Mouse (Mus musculus) limb, embryonic 14.5 days (tissue): ENCODE data around the gene Racgap1. TPM values are rescaled to one million over a fixed set of nuclear protein-coding genes. Genes with fewer than 3 reads are reported as not detected.
A peak's percentile ranks its signal among the peaks of the same experiment; 100 is the strongest.

Source experiments
- ATAC-seq: fragments of 200-750 bp; cut with Nextera tagmentation; 2 replicates; pipeline ENCODE4 v1.8.0; 2017; ENCODE audit warnings: low read depth, moderate number of reproducible peaks, moderate TSS enrichment; ENCODE audit not compliant: low FRiP score
- DNase-seq: peaks from one replicate; pipeline ENCODE4 v3.0.0-alpha.2; 2015; ENCODE audit warnings: low spot score
- H3K27ac ChIP-seq: fragments of 300-500 bp; sonication (generic); replicated peaks from 2 replicates; pipeline ENCODE4 v1.5.1; 2014; ENCODE audit warnings: low read depth, mild to moderate bottlenecking, low read length, moderate library complexity, mixed read lengths
- H3K27me3 ChIP-seq: fragments of 300-500 bp; sonication (generic); 2 replicates; pipeline ENCODE4 v1.6.1; 2014; ENCODE audit warnings: low read length, mixed read lengths; ENCODE audit not compliant: control insufficient read depth, insufficient read depth
- H3K36me3 ChIP-seq: fragments of 300-500 bp; sonication (generic); 2 replicates; pipeline ENCODE4 v1.6.1; 2014; ENCODE audit warnings: mild to moderate bottlenecking, low read length, moderate library complexity, mixed read lengths; ENCODE audit not compliant: control insufficient read depth, insufficient read depth
- H3K4me1 ChIP-seq: fragments of 300-500 bp; sonication (generic); 2 replicates; pipeline ENCODE4 v1.6.1; 2014; ENCODE audit warnings: antibody characterized with exemption, low read length, mixed read lengths; ENCODE audit not compliant: control insufficient read depth, insufficient read depth
- H3K4me2 ChIP-seq: fragments of 300-500 bp; sonication (generic); replicated peaks from 2 replicates; pipeline ENCODE4 v1.6.1; 2014; ENCODE audit warnings: low read depth, mild to moderate bottlenecking, low read length, moderate library complexity; ENCODE audit not compliant: severe bottlenecking
- H3K4me3 ChIP-seq: fragments of 300-500 bp; sonication (generic); replicated peaks from 2 replicates; pipeline ENCODE4 v1.5.1; 2014; ENCODE audit warnings: low read length
- H3K9ac ChIP-seq: fragments of 300-500 bp; sonication (generic); 2 replicates; pipeline ENCODE4 v1.6.1; 2014; ENCODE audit warnings: mild to moderate bottlenecking, low read depth, low read length, moderate library complexity; ENCODE audit not compliant: severe bottlenecking
- H3K9me3 ChIP-seq: fragments of 300-500 bp; sonication (generic); 2 replicates; pipeline ENCODE4 v1.6.1; 2016; ENCODE audit warnings: low read length; ENCODE audit not compliant: control insufficient read depth
- POLR2A ChIP-seq: fragments of 200-500 bp; IDR thresholded peaks from 2 replicates; pipeline ENCODE4 v1.8.0; 2012; ENCODE audit warnings: inconsistent platforms, mild to moderate bottlenecking, moderate library complexity, borderline replicate concordance; ENCODE audit not compliant: insufficient read depth, insufficient read length; ENCODE audit errors: extremely low read depth
- WGBS: fragments of 180-500 bp; shearing (Covaris S2); extraction: QIAGEN DNeasy Blood & Tissue Kit; methylation state at CpG from one replicate; pipeline ENCODE4 v1.1.7; 2014; 5-methylcytosine and 5-hydroxymethylcytosine counted together
- polyA plus RNA-seq, 2 experiments: library from polyadenylated mRNA; depleted of rRNA in 1 of 2; stranded (reverse) in 1 of 2; unstranded in 1 of 2; fragments of >200 nt; fragmentation: Nextera tagmentation in 1 of 2; extraction: Ambion mirVana in 1 of 2; gene quantifications; 2 replicates each; pipeline versions ENCODE4 v1.2.1 to v1.2.3; 2012 to 2014

The Racgap1 gene
- polyA plus RNA-seq, 2 experiments: 82.1 to 107 TPM

GRCm38 (mm10) chr15:99589237-99589636 lies 62.2 kb downstream of the Racgap1 start:
- Histone ChIP-seq H3K4me3 (no peak overlapping the region), H3K27ac (no peak overlapping the region), H3K9ac (no peak overlapping the region), H3K9me3 (no peaks in the 10 kb centered on the region), H3K4me1 (peaks cover 11% of the 10 kb centered on the region; the same call in 1 of the 2 replicates), H3K36me3 (no peaks in the 10 kb centered on the region), H3K27me3 (peaks cover 92% of the 10 kb centered on the region), H3K4me2 (no peak overlapping the region)
- no peak for TF ChIP-seq POLR2A
- 5% methylated on average over 9 of the region's 9 CpGs for WGBS
- ATAC-seq: no peak
- no peak for DNase-seq

- H3K36me3 ChIP-seq: no peaks in the 10 kb centered on the region
- DNase-seq (no peak), ATAC-seq (no peak)
- H3K9me3 ChIP-seq: no peaks in the 10 kb centered on the region
- H3K4me1 ChIP-seq: peaks cover 19% of the 10 kb centered on the region; the same call in 1 of the 2 replicates
- H3K27me3 ChIP-seq: peaks cover 94% of the 10 kb centered on the region
- H3K9ac ChIP-seq: no peak overlapping the region
- no peak overlapping the region for H3K4me3 ChIP-seq
- no peak for TF ChIP-seq POLR2A
- no peak overlapping the region for H3K27ac ChIP-seq
- 92% methylated on average over 3 of the region's 3 CpGs for WGBS
- no peak overlapping the region for H3K4me2 ChIP-seq
Measured at GRCm38 (mm10) chr15:99586525-99586924, 64.9 kb downstream of the Racgap1 start.

- H3K36me3 ChIP-seq: no peaks in the 10 kb centered on the region
- no peak for TF ChIP-seq POLR2A
- no peak overlapping the region for H3K27ac ChIP-seq
- peaks cover 93% of the 10 kb centered on the region for H3K27me3 ChIP-seq
- WGBS: 62% methylated on average over 6 of the region's 6 CpGs
- H3K4me3 ChIP-seq: no peak overlapping the region
- DNase-seq (no peak), ATAC-seq (no peak)
- peaks cover 19% of the 10 kb centered on the region; the same call in 1 of the 2 replicates for H3K4me1 ChIP-seq
- no peak overlapping the region for H3K9ac ChIP-seq
- no peaks in the 10 kb centered on the region for H3K9me3 ChIP-seq
- H3K4me2 ChIP-seq: no peak overlapping the region
Measured at GRCm38 (mm10) chr15:99585741-99586140, 65.7 kb downstream of the Racgap1 start.

- Histone ChIP-seq H3K4me2 (peak overlapping the region; percentile 51), H3K9ac (no peak overlapping the region), H3K9me3 (no peaks in the 10 kb centered on the region), H3K27me3 (peaks cover 85% of the 10 kb centered on the region), H3K36me3 (no peaks in the 10 kb centered on the region), H3K4me3 (peak overlapping the region; percentile 32), H3K4me1 (peaks cover 13% of the 10 kb centered on the region; the same call in 1 of the 2 replicates), H3K27ac (no peak overlapping the region)
- DNase-seq (peak; percentile 17), ATAC-seq (no peak)
- WGBS: 1% methylated on average over 24 of the region's 24 CpGs
- no peak for TF ChIP-seq POLR2A
Measured at GRCm38 (mm10) chr15:99584407-99585202, 66.9 kb downstream of the Racgap1 start.

GRCm38 (mm10) chr15:99583463-99584344 lies 67.8 kb downstream of the Racgap1 start:
- Histone ChIP-seq H3K27me3 (peaks cover 76% of the 10 kb centered on the region), H3K9ac (no peak overlapping the region), H3K4me3 (peak overlapping the region; percentile 32), H3K9me3 (no peaks in the 10 kb centered on the region), H3K36me3 (no peaks in the 10 kb centered on the region), H3K4me2 (peak overlapping the region; percentile 51), H3K4me1 (peaks cover 13% of the 10 kb centered on the region; the same call in 1 of the 2 replicates), H3K27ac (no peak overlapping the region)
- TF ChIP-seq POLR2A: no peak
- ATAC-seq (0 out of 2 replicates have a peak, but pooled peaks have one; percentile 20), DNase-seq (peak; percentile 27)
- WGBS: 1% methylated on average over 47 of the region's 54 CpGs
